Mouse (Mus musculus) kidney, embryonic 15.5 days (tissue): ENCODE measurements around the gene Zfp420. TPM values are rescaled to one million over a fixed set of nuclear protein-coding genes. Genes with fewer than 3 reads are reported as not detected.
"Not testable (repeated sequence)": the region's sequence is repeated elsewhere in the genome, so short reads cannot be mapped to it uniquely, and the experiment has no call there.

Source experiments
- ATAC-seq: fragments of 200-750 bp; cut with Nextera tagmentation; replicated peaks from 2 replicates; pipeline ENCODE4 v1.8.0; 2017; ENCODE audit warnings: moderate TSS enrichment; ENCODE audit not compliant: low FRiP score
- H3K27ac ChIP-seq: fragments of 300-500 bp; sonication (generic); 2 replicates; pipeline ENCODE4 v1.5.1; 2015; ENCODE audit warnings: mild to moderate bottlenecking, inconsistent platforms
- H3K27me3 ChIP-seq: fragments of 300-500 bp; sonication (generic); 2 replicates; pipeline ENCODE4 v1.6.1; 2015; ENCODE audit warnings: inconsistent platforms
- H3K36me3 ChIP-seq: fragments of 300-500 bp; sonication (generic); 2 replicates; pipeline ENCODE4 v1.6.1; 2015; ENCODE audit warnings: inconsistent platforms
- H3K4me1 ChIP-seq: fragments of 300-500 bp; sonication (generic); 2 replicates; pipeline ENCODE4 v1.6.1; 2015; ENCODE audit warnings: inconsistent platforms
- H3K4me2 ChIP-seq: fragments of 300-500 bp; sonication (generic); 2 replicates; pipeline ENCODE4 v1.6.1; 2015; ENCODE audit warnings: moderate library complexity, mild to moderate bottlenecking, inconsistent platforms
- H3K4me3 ChIP-seq: fragments of 300-500 bp; sonication (generic); replicated peaks from 2 replicates; pipeline ENCODE4 v1.5.1; 2015; ENCODE audit warnings: mild to moderate bottlenecking, inconsistent platforms
- H3K9ac ChIP-seq: fragments of 300-500 bp; sonication (generic); 2 replicates; pipeline ENCODE4 v1.6.1; 2015; ENCODE audit warnings: mild to moderate bottlenecking, inconsistent platforms
- H3K9me3 ChIP-seq: fragments of 300-500 bp; sonication (generic); replicated peaks from 2 replicates; pipeline ENCODE4 v1.6.1; 2016; ENCODE audit warnings: inconsistent platforms
- whole genome bisulfite sequencing: fragments of 180-500 bp; shearing (Covaris S2); methylation state at CpG from one replicate; pipeline ENCODE4 v1.1.7; 2015; ENCODE audit warnings: mixed read lengths; 5-methylcytosine and 5-hydroxymethylcytosine counted together
- polyA plus RNA-seq: library from polyadenylated mRNA; unstranded; fragments of >200 nt; fragmentation: Nextera tagmentation; extraction: Ambion mirVana; gene quantifications from 2 replicates; pipeline ENCODE4 v1.2.1, GENCODE M21; 2015

The Zfp420 gene
- polyA plus RNA-seq, 1 experiment from 2014 or later: 7.8 TPM

GRCm38 (mm10) chr7:29844616-29845015 is 15.2 kb upstream of the Zfp420 start:
- no peak overlapping the region for H3K4me3 ChIP-seq
- no peak overlapping the region for H3K4me2 ChIP-seq
- H3K36me3 ChIP-seq: peaks cover 59% of the 10 kb centered on the region
- no peak for ATAC-seq
- no peaks in the 10 kb centered on the region for H3K4me1 ChIP-seq
- H3K9me3 ChIP-seq: no peaks in the 10 kb centered on the region
- H3K27me3 ChIP-seq: no peaks in the 10 kb centered on the region
- WGBS: 92% methylated on average over 5 of the region's 5 CpGs
- H3K27ac ChIP-seq: no peak overlapping the region
- H3K9ac ChIP-seq: no peak overlapping the region

GRCm38 (mm10) chr7:29852831-29853218 is 7.0 kb upstream of the Zfp420 start:
- H3K4me1 ChIP-seq: peaks cover 8% of the 10 kb centered on the region
- no peak overlapping the region for H3K27ac ChIP-seq
- no peaks in the 10 kb centered on the region for H3K27me3 ChIP-seq
- peak overlapping the region; percentile 65 for H3K4me2 ChIP-seq
- no peak for ATAC-seq
- peaks cover 26% of the 10 kb centered on the region for H3K36me3 ChIP-seq
- 56% methylated on average over 9 of the region's 9 CpGs for WGBS
- H3K9ac ChIP-seq: peak overlapping the region; percentile 47; the same call in 1 of the 2 replicates
- H3K4me3 ChIP-seq: peak overlapping the region; percentile 56
- no peaks in the 10 kb centered on the region for H3K9me3 ChIP-seq

- Histone ChIP-seq H3K9ac (peak within 1 kb of the TSS; percentile 47), H3K4me1 (peaks cover 8% of the 10 kb centered on the region), H3K4me3 (peak within 1 kb of the TSS; percentile 56), H3K27me3 (no peaks in the 10 kb centered on the region), H3K27ac (no peak within 1 kb of the TSS), H3K9me3 (no peaks in the 10 kb centered on the region), H3K36me3 (peaks cover 23% of the 10 kb centered on the region), H3K4me2 (peak within 1 kb of the TSS; percentile 65)
- 1% methylated on average over 21 of the region's 21 CpGs for WGBS
- peak; percentile 98 for ATAC-seq
Observed at GRCm38 (mm10) chr7:29853219-29853842, 6.4 kb upstream of the Zfp420 start, which contains the start of gene Zfp940. Gene Zfp940 (minus strand): TSS chr7:29853669.

- no peak for ATAC-seq
- WGBS: 88% methylated on average over 7 of the region's 7 CpGs
Observed at GRCm38 (mm10) chr7:29861660-29862059, 1.9 kb downstream of the Zfp420 start.

GRCm38 (mm10) chr7:29874256-29874655 is 14.5 kb downstream of the Zfp420 start:
- Histone ChIP-seq H3K4me3 (no peak overlapping the region), H3K36me3 (peaks cover 52% of the 10 kb centered on the region), H3K27me3 (no peaks in the 10 kb centered on the region), H3K27ac (no peak overlapping the region), H3K4me2 (no peak overlapping the region), H3K4me1 (no peaks in the 10 kb centered on the region), H3K9ac (no peak overlapping the region), H3K9me3 (peaks cover 29% of the 10 kb centered on the region)
- no peak for ATAC-seq
- WGBS: 95% methylated on average over 10 of the region's 10 CpGs

More at GRCm38 (mm10) chr7:29861660-29862059, 1.9 kb downstream of the Zfp420 start:
- no peaks in the 10 kb centered on the region for H3K27me3 ChIP-seq
- H3K4me2 ChIP-seq: no peak overlapping the region
- no peaks in the 10 kb centered on the region for H3K9me3 ChIP-seq
- H3K27ac ChIP-seq: no peak overlapping the region
- H3K4me3 ChIP-seq: no peak overlapping the region
- no peak overlapping the region for H3K9ac ChIP-seq
- H3K36me3 ChIP-seq: peaks cover 6% of the 10 kb centered on the region
- peaks cover 7% of the 10 kb centered on the region for H3K4me1 ChIP-seq

- peaks cover 27% of the 10 kb centered on the region for H3K9me3 ChIP-seq
- not testable (repeated sequence) for H3K27ac ChIP-seq, H3K4me1 ChIP-seq, H3K4me3 ChIP-seq, H3K4me2 ChIP-seq, ATAC-seq, H3K27me3 ChIP-seq, H3K9ac ChIP-seq
- 92% methylated on average over 9 of the region's 9 CpGs for WGBS
- peaks cover 45% of the 10 kb centered on the region for H3K36me3 ChIP-seq
Observed at GRCm38 (mm10) chr7:29877561-29877960, 17.8 kb downstream of the Zfp420 start.

- H3K4me2 ChIP-seq: no peak overlapping the region
- H3K4me1 ChIP-seq: no peaks in the 10 kb centered on the region
- H3K27me3 ChIP-seq: no peaks in the 10 kb centered on the region
- 65% methylated on average over 7 of the region's 7 CpGs for WGBS
- no peak for ATAC-seq
- peaks cover 17% of the 10 kb centered on the region for H3K9me3 ChIP-seq
- H3K4me3 ChIP-seq: no peak overlapping the region
- peaks cover 29% of the 10 kb centered on the region for H3K36me3 ChIP-seq
- H3K27ac ChIP-seq: no peak overlapping the region
- no peak overlapping the region for H3K9ac ChIP-seq
Observed at GRCm38 (mm10) chr7:29880056-29880455, 20.3 kb downstream of the Zfp420 start.

GRCm38 (mm10) chr7:29880916-29881315 is 21.1 kb downstream of the Zfp420 start:
- WGBS: 88% methylated on average over 7 of the region's 7 CpGs
- no peak for ATAC-seq
- no peaks in the 10 kb centered on the region for H3K27me3 ChIP-seq

GRCm38 (mm10) chr7:29890501-29890900 is 30.7 kb downstream of the Zfp420 start:
- peaks cover 56% of the 10 kb centered on the region for H3K9me3 ChIP-seq
- no peak overlapping the region for H3K27ac ChIP-seq
- no peak overlapping the region for H3K4me3 ChIP-seq
- H3K4me1 ChIP-seq: no peaks in the 10 kb centered on the region
- ATAC-seq: no peak
- no peak overlapping the region for H3K4me2 ChIP-seq
- 96% methylated on average over 7 of the region's 7 CpGs for WGBS
- no peak overlapping the region for H3K9ac ChIP-seq
- no peaks in the 10 kb centered on the region for H3K27me3 ChIP-seq
- peaks cover 54% of the 10 kb centered on the region for H3K36me3 ChIP-seq

More at GRCm38 (mm10) chr7:29880916-29881315, 21.1 kb downstream of the Zfp420 start:
- no peak overlapping the region for H3K9ac ChIP-seq
- H3K4me3 ChIP-seq: no peak overlapping the region
- H3K9me3 ChIP-seq: peaks cover 11% of the 10 kb centered on the region; the same call in 1 of the 2 replicates
- H3K36me3 ChIP-seq: peaks cover 20% of the 10 kb centered on the region
- no peak overlapping the region for H3K27ac ChIP-seq
- no peak overlapping the region for H3K4me2 ChIP-seq
- H3K4me1 ChIP-seq: no peaks in the 10 kb centered on the region

GRCm38 (mm10) chr7:29892756-29893155 is 33.0 kb downstream of the Zfp420 start:
- no peaks in the 10 kb centered on the region for H3K4me1 ChIP-seq
- ATAC-seq: no peak
- H3K27ac ChIP-seq: no peak overlapping the region
- no peak overlapping the region for H3K9ac ChIP-seq
- no peak overlapping the region for H3K4me2 ChIP-seq
- peaks cover 77% of the 10 kb centered on the region for H3K36me3 ChIP-seq
- peaks cover 51% of the 10 kb centered on the region for H3K9me3 ChIP-seq
- 96% methylated on average over 4 of the region's 4 CpGs for WGBS
- no peak overlapping the region for H3K4me3 ChIP-seq
- H3K27me3 ChIP-seq: no peaks in the 10 kb centered on the region

GRCm38 (mm10) chr7:29898351-29898750 is 38.6 kb downstream of the Zfp420 start:
- Histone ChIP-seq H3K27ac (no peak overlapping the region), H3K9ac (no peak overlapping the region), H3K4me2 (no peak overlapping the region), H3K9me3 (peaks cover 40% of the 10 kb centered on the region), H3K36me3 (peaks cover 93% of the 10 kb centered on the region), H3K4me1 (no peaks in the 10 kb centered on the region), H3K27me3 (no peaks in the 10 kb centered on the region), H3K4me3 (no peak overlapping the region)
- 93% methylated on average over 4 of the region's 4 CpGs for WGBS
- ATAC-seq: no peak

- H3K4me1 ChIP-seq: peaks cover 13% of the 10 kb centered on the region
- H3K9ac ChIP-seq: no peak overlapping the region
- no peak overlapping the region for H3K4me3 ChIP-seq
- H3K36me3 ChIP-seq: peaks cover 43% of the 10 kb centered on the region
- ATAC-seq: no peak
- no peak overlapping the region for H3K27ac ChIP-seq
- 93% methylated on average over 4 of the region's 4 CpGs for WGBS
- no peaks in the 10 kb centered on the region for H3K27me3 ChIP-seq
- H3K9me3 ChIP-seq: no peaks in the 10 kb centered on the region
- no peak overlapping the region for H3K4me2 ChIP-seq
Observed at GRCm38 (mm10) chr7:29904101-29904500, 44.3 kb downstream of the Zfp420 start.
